Mouse (Mus musculus) forebrain, embryonic 14.5 days (tissue): ENCODE data around the gene Zbtb32. TPM values are rescaled to one million over a fixed set of nuclear protein-coding genes. Genes with fewer than 3 reads are reported as not detected.
A peak's percentile ranks its signal among the peaks of the same experiment; 100 is the strongest.

Experiments
- ATAC-seq: fragments of 200-750 bp; cut with Nextera tagmentation; 2 replicates; pipeline ENCODE4 v1.8.0; 2017; ENCODE audit warnings: mild to moderate bottlenecking, moderate library complexity
- DNase-seq: peaks from one replicate; pipeline ENCODE4 v3.0.0-alpha.2; 2015; ENCODE audit warnings: low spot score
- H3K27ac ChIP-seq: fragments of 300-500 bp; sonication (generic); 2 replicates; pipeline ENCODE4 v1.5.1; 2014; ENCODE audit warnings: low read depth, mild to moderate bottlenecking, control low read depth, low read length, moderate library complexity
- H3K27me3 ChIP-seq: fragments of 300-500 bp; sonication (generic); replicated peaks from 2 replicates; pipeline ENCODE4 v1.6.1; 2014; ENCODE audit warnings: low read length, control low read depth, mixed read lengths; ENCODE audit not compliant: control insufficient read depth, insufficient read depth
- H3K36me3 ChIP-seq: fragments of 300-500 bp; sonication (generic); 2 replicates; pipeline ENCODE4 v1.6.1; 2014; ENCODE audit warnings: low read length, control low read depth; ENCODE audit not compliant: control insufficient read depth, insufficient read depth
- H3K4me1 ChIP-seq: fragments of 300-500 bp; sonication (generic); 2 replicates; pipeline ENCODE4 v1.6.1; 2014; ENCODE audit warnings: antibody characterized with exemption, low read length, control low read depth; ENCODE audit not compliant: control insufficient read depth, insufficient read depth
- H3K4me2 ChIP-seq: fragments of 300-500 bp; sonication (generic); 2 replicates; pipeline ENCODE4 v1.6.1; 2014; ENCODE audit warnings: mild to moderate bottlenecking, control low read depth, low read length
- H3K4me3 ChIP-seq: fragments of 300-500 bp; sonication (generic); 2 replicates; pipeline ENCODE4 v1.5.1; 2014; ENCODE audit warnings: low read depth, low read length, control low read depth
- H3K9ac ChIP-seq: fragments of 300-500 bp; sonication (generic); 2 replicates; pipeline ENCODE4 v1.6.1; 2014; ENCODE audit warnings: mild to moderate bottlenecking, low read length, control low read depth, moderate library complexity
- H3K9me3 ChIP-seq: fragments of 300-500 bp; sonication (generic); replicated peaks from 2 replicates; pipeline ENCODE4 v1.6.1; 2016; ENCODE audit warnings: low read length, control low read depth, mixed read lengths; ENCODE audit not compliant: control insufficient read depth
- WGBS: fragments of 180-500 bp; shearing (Covaris S2); extraction: QIAGEN DNeasy Blood & Tissue Kit; methylation state at CpG from one replicate; pipeline ENCODE4 v1.1.7; 2014; 5-methylcytosine and 5-hydroxymethylcytosine counted together
- polyA plus RNA-seq: library from polyadenylated mRNA; unstranded; fragments of >200 nt; fragmentation: Nextera tagmentation; extraction: Ambion mirVana; gene quantifications from 2 replicates; pipeline ENCODE4 v1.2.1, GENCODE M21; 2014

The Zbtb32 gene
- polyA plus RNA-seq = 0.12 and 0.34 TPM in 2 replicates

- Histone ChIP-seq H3K4me1 (no peaks in the 10 kb centered on the region), H3K36me3 (no peaks in the 10 kb centered on the region), H3K27ac (no peak within 1 kb of the TSS; the same call in 1 of the 2 replicates), H3K9me3 (no peaks in the 10 kb centered on the region), H3K4me3 (peak within 1 kb of the TSS; percentile 13; the same call in 1 of the 2 replicates), H3K27me3 (no peaks in the 10 kb centered on the region), H3K4me2 (peak within 1 kb of the TSS; percentile 42), H3K9ac (no peak within 1 kb of the TSS)
- no peak for DNase-seq
- no peak for ATAC-seq
- 91% methylated on average over 12 of the region's 12 CpGs for WGBS
Observed at GRCm38 (mm10) chr7:30598786-30599185, at the start of gene Zbtb32. Gene Zbtb32 (minus strand): TSS chr7:30598909.

DNA sequence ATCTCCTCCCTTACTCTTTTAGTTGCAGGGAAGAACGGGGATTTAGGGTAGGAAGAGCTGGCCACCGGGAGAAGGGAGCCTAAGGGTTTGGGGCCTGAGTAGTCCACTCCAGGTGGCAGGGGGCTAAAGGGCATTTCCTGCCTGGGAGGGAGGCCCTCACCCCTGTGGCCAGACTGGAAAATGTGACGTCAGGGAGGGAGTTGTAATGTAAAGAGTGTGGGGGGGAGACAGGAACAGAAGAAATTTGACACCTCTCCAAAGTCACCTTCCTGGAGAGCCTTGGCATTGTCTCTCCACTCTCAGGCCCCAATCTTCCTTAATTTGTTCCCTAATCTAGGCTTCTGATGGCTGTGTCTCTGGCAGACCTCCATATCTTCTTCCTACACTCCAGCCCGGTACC lies 40.4 kb upstream of the Zbtb32 start:
- Histone ChIP-seq H3K4me2 (no peak overlapping the region), H3K4me3 (no peak overlapping the region), H3K36me3 (peaks cover 42% of the 10 kb centered on the region), H3K4me1 (no peaks in the 10 kb centered on the region), H3K9ac (no peak overlapping the region), H3K9me3 (no peaks in the 10 kb centered on the region), H3K27me3 (peaks cover 30% of the 10 kb centered on the region), H3K27ac (no peak overlapping the region)
- ATAC-seq = no peak
- WGBS = 32% methylated on average over 4 of the region's 4 CpGs
- no peak for DNase-seq

GRCm38 (mm10) chr7:30636395-30636794 lies 37.7 kb upstream of the Zbtb32 start:
- Histone ChIP-seq H3K4me3 (no peak overlapping the region), H3K9ac (no peak overlapping the region), H3K27me3 (peaks cover 55% of the 10 kb centered on the region), H3K4me1 (no peaks in the 10 kb centered on the region), H3K4me2 (no peak overlapping the region), H3K36me3 (peaks cover 15% of the 10 kb centered on the region), H3K27ac (no peak overlapping the region), H3K9me3 (no peaks in the 10 kb centered on the region)
- ATAC-seq = no peak
- DNase-seq = no peak
- 32% methylated on average over 11 of the region's 11 CpGs for WGBS

DNA sequence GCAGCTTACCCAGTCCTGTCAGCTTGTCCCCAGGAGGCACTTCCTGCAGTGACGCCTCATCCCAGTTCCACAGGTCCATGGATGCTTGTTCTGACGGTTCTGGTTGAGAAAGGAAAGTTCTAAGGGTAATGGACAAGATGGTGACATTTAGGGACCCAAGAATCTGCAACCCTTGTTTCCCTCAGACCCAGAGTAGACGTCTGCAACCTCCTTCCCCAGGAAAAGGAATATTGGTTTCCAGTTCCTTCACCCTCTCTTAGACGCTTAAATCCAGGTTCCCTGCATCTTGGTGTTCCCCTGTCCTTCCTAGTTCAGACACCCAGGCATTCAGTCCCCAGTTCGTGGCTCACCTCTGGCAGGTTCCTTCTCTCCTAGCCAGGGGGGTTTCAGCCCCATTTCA lies 37.0 kb upstream of the Zbtb32 start, which contains the start of gene Etv2:
TSS of gene Etv2 (minus strand) at position 101 of the 400 bp plus-strand sequence.
- Histone ChIP-seq H3K27me3 (peaks cover 57% of the 10 kb centered on the region), H3K4me1 (no peaks in the 10 kb centered on the region), H3K9me3 (no peaks in the 10 kb centered on the region), H3K9ac (no peak within 1 kb of the TSS), H3K36me3 (peaks cover 9% of the 10 kb centered on the region), H3K4me2 (0 out of 2 replicates have a peak within 1 kb of the TSS, but pooled peaks have one; percentile 20), H3K27ac (no peak within 1 kb of the TSS), H3K4me3 (no peak within 1 kb of the TSS)
- WGBS = 4% methylated on average over 5 of the region's 5 CpGs
- ATAC-seq (no peak), DNase-seq (no peak)

DNA sequence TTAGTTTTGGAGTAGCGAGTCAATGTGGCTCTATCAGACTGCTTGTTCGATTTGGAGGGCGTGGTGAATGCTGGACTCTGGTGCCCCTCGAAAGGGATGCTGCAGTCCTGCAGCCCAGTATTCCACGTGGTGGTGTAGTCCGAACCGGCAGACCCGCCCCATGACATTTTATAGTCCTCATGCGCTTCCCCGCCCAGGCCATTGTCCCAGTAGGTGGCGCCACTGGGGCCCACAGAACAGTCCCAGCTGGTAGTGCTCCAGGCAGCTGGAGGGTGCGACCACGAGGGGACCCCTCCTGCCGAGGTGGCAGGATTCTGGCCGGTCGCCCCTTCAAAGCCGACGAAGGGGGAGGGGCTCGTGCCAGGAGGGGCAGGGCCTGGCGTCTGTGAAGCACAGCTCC lies 35.9 kb upstream of the Zbtb32 start:
- no peak overlapping the region for H3K9ac ChIP-seq
- 0 out of 2 replicates have a peak, but pooled peaks have one; percentile 26 for ATAC-seq

DNA sequence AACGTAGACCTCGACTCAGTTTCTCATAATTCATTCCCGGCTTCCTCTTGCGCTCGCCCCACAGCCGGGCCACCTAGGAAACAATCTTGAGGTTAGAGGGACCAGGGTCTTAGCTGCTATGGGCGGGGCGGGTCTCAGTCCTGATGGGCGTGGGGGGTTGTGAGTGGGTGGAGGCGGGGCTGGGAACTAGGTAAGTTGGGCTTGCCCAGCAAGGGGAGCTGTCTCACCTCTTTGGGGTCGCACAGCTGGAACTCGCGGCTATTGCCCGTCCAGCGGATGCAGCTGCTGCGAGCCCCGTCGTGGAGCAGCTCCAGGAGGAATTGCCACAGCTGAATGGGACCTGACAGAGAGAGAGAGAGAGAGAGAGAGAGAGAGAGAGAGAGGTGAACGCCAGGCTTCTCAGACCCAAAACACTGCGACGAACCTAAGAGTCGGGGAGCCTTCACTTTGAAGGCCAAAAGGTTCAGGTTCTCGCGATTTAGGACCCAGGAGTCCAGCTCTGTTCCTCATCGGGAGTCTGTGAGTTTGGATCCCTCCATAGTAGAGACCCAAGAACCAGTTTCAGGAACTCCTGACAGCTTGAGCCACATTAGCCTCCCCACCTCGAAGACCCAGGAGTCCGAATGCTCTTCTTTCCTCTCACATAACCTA lies 35.2 kb upstream of the Zbtb32 start:
- H3K27me3 ChIP-seq = peaks cover 57% of the 10 kb centered on the region
- no peak overlapping the region for H3K9ac ChIP-seq
- ATAC-seq = no peak

More for the DNA sequence above, 35.9 kb upstream of the Zbtb32 start:
- H3K27ac ChIP-seq = no peak overlapping the region
- WGBS = under 1% methylated on average over 20 of the region's 20 CpGs
- no peak overlapping the region for H3K4me3 ChIP-seq
- H3K36me3 ChIP-seq = no peaks in the 10 kb centered on the region
- H3K9me3 ChIP-seq = no peaks in the 10 kb centered on the region
- no peaks in the 10 kb centered on the region for H3K4me1 ChIP-seq
- 0 out of 2 replicates have a peak overlapping the region, but pooled peaks have one; percentile 20 for H3K4me2 ChIP-seq
- peaks cover 57% of the 10 kb centered on the region for H3K27me3 ChIP-seq
- DNase-seq = peak; percentile 48

DNA sequence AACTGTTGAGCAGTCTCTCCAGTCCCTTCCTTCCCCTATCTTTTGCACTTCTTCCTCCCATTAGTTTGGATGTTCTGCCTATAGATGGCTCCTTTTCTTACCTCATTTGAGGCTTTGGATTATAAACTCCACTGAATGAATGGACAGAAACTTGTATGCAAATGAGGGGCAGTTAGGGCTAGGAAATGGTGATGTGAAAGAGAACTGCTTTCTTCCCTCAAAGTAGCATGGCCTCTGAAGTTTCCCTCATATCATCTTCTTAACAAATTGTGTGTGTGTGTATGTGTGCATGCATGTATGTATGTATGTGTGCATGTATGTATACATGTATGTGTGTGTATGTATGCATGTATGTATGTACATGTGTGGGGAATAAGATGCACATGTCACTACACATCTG lies 30.3 kb upstream of the Zbtb32 start:
- DNase-seq = no peak
- Histone ChIP-seq H3K36me3 (0 out of 2 replicates have a peak, but pooled peaks cover 4% of the 10 kb centered on the region), H3K9me3 (no peaks in the 10 kb centered on the region), H3K4me2 (no peak overlapping the region), H3K9ac (no peak overlapping the region), H3K4me1 (peaks cover 5% of the 10 kb centered on the region), H3K27me3 (peaks cover 29% of the 10 kb centered on the region), H3K27ac (no peak overlapping the region), H3K4me3 (no peak overlapping the region)
- no peak for ATAC-seq

More for the DNA sequence above, 35.2 kb upstream of the Zbtb32 start:
- DNase-seq = no peak
- Histone ChIP-seq H3K27ac (no peak overlapping the region), H3K9me3 (no peaks in the 10 kb centered on the region), H3K36me3 (no peaks in the 10 kb centered on the region), H3K4me3 (no peak overlapping the region), H3K4me2 (no peak overlapping the region), H3K4me1 (no peaks in the 10 kb centered on the region)
- 5% methylated on average over 27 of the region's 27 CpGs for WGBS

GRCm38 (mm10) chr7:30626647-30627046 lies 27.9 kb upstream of the Zbtb32 start:
- Histone ChIP-seq H3K4me1 (peaks cover 5% of the 10 kb centered on the region), H3K4me3 (no peak overlapping the region), H3K36me3 (peaks cover 27% of the 10 kb centered on the region), H3K9ac (no peak overlapping the region), H3K4me2 (no peak overlapping the region), H3K27ac (no peak overlapping the region), H3K9me3 (no peaks in the 10 kb centered on the region), H3K27me3 (peaks cover 7% of the 10 kb centered on the region; the same call in 1 of the 2 replicates)
- DNase-seq (no peak), ATAC-seq (peak; percentile 3; the same call in 1 of the 2 replicates)
- WGBS = 77% methylated on average over 5 of the region's 5 CpGs
